Mouse (Mus musculus) midbrain, embryonic 10.5 days (tissue): ENCODE results near the gene Gm36079. TPM values are rescaled to one million over a fixed set of nuclear protein-coding genes. Genes with fewer than 3 reads are reported as not detected.
A peak's percentile ranks its signal among the peaks of the same experiment; 100 is the strongest.
"Not testable (repeated sequence)": the region's sequence is repeated elsewhere in the genome, so short reads cannot be mapped to it uniquely, and the experiment has no call there.

ENCODE experiments used
- DNase-seq: peaks from one replicate; pipeline ENCODE4 v3.0.0-alpha.2; 2017; ENCODE audit warnings: low spot score
- H3K27ac ChIP-seq: fragments of 300-500 bp; sonication (generic); replicated peaks from 2 replicates; pipeline ENCODE4 v1.5.1; 2016; ENCODE audit warnings: mild to moderate bottlenecking
- H3K27me3 ChIP-seq: fragments of 300-500 bp; sonication (generic); 2 replicates; pipeline ENCODE4 v1.6.1; 2016; ENCODE audit warnings: low read depth, mild to moderate bottlenecking; ENCODE audit not compliant: poor library complexity, severe bottlenecking
- H3K36me3 ChIP-seq: fragments of 300-500 bp; sonication (generic); 2 replicates; pipeline ENCODE4 v1.6.1; 2016; ENCODE audit warnings: mild to moderate bottlenecking, moderate library complexity
- H3K4me1 ChIP-seq: fragments of 300-500 bp; sonication (generic); 2 replicates; pipeline ENCODE4 v1.6.1; 2016
- H3K4me3 ChIP-seq: fragments of 300-500 bp; sonication (generic); 2 replicates; pipeline ENCODE4 v1.5.1; 2016; ENCODE audit warnings: mild to moderate bottlenecking, moderate library complexity
- H3K9me3 ChIP-seq: fragments of 300-500 bp; sonication (generic); replicated peaks from 2 replicates; pipeline ENCODE4 v1.6.1; 2016; ENCODE audit warnings: mild to moderate bottlenecking
- WGBS: fragments of 180-500 bp; shearing (Covaris S2); methylation state at CpG from one replicate; pipeline ENCODE4 v1.1.7; 2016; 5-methylcytosine and 5-hydroxymethylcytosine counted together
- polyA plus RNA-seq: library from polyadenylated mRNA; unstranded; fragments of >200 nt; fragmentation: Nextera tagmentation; extraction: Ambion mirVana; gene quantifications from 2 replicates; pipeline ENCODE4 v1.2.1, GENCODE M21; 2016

Gene Gm36079
- polyA plus RNA-seq, 1 experiment from 2014 or later, result not detected

DNA sequence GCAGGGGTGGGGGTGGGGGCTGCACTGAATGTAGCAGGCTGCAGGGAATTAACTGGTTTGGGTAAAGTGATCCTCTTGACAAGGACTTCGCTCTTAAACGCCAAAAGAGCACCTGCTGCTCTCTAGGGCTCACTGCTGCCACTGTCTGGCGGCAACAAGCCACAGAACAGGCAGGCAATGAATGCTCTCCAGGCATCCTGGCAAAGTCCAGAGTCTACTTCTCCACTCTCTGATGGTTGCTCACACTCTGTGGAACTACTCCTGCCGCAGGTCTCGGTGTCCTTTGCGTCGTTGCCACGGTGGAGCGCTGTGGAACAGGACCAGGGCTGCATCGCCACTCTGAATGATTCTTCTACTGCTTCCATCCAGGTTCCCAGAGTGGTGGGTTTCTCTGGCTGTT, 7.8 kb upstream of the Gm36079 start:
- not testable (repeated sequence) for H3K4me3 ChIP-seq, H3K36me3 ChIP-seq, H3K9me3 ChIP-seq, H3K27ac ChIP-seq, DNase-seq, H3K4me1 ChIP-seq
- H3K27me3 ChIP-seq, result peaks cover 42% of the 10 kb centered on the region
- WGBS, result 0% methylated on average over 3 of the region's 10 CpGs

GRCm38 (mm10) chr13:120033516-120034190, 6.8 kb upstream of the Gm36079 start:
- H3K27me3 ChIP-seq, result peaks cover 43% of the 10 kb centered on the region
- 2% methylated on average over 19 of the region's 19 CpGs for WGBS
- DNase-seq, H3K9me3 ChIP-seq, H3K4me3 ChIP-seq, H3K27ac ChIP-seq, H3K36me3 ChIP-seq, H3K4me1 ChIP-seq: not testable (repeated sequence)

GRCm38 (mm10) chr13:120031676-120032075, 4.9 kb upstream of the Gm36079 start:
- not testable (repeated sequence) for H3K4me1 ChIP-seq, H3K36me3 ChIP-seq, H3K4me3 ChIP-seq, DNase-seq, H3K9me3 ChIP-seq, H3K27ac ChIP-seq
- peaks cover 34% of the 10 kb centered on the region for H3K27me3 ChIP-seq
- under 1% methylated on average over 16 of the region's 16 CpGs for WGBS

GRCm38 (mm10) chr13:120027368-120027767, 557 bp upstream of the Gm36079 start:
- not testable (repeated sequence) for H3K4me1 ChIP-seq, H3K36me3 ChIP-seq, H3K27ac ChIP-seq, H3K9me3 ChIP-seq, H3K4me3 ChIP-seq
- WGBS, result under 1% methylated on average over 11 of the region's 11 CpGs
- H3K27me3 ChIP-seq, result peaks cover 42% of the 10 kb centered on the region
- DNase-seq, result peak; percentile 11

GRCm38 (mm10) chr13:120026373-120026772, 438 bp downstream of the Gm36079 start:
- WGBS, result 0% methylated on average over 3 of the region's 13 CpGs
- not testable (repeated sequence) for DNase-seq, H3K36me3 ChIP-seq, H3K4me3 ChIP-seq, H3K27ac ChIP-seq, H3K9me3 ChIP-seq, H3K4me1 ChIP-seq
- peaks cover 38% of the 10 kb centered on the region for H3K27me3 ChIP-seq

DNA sequence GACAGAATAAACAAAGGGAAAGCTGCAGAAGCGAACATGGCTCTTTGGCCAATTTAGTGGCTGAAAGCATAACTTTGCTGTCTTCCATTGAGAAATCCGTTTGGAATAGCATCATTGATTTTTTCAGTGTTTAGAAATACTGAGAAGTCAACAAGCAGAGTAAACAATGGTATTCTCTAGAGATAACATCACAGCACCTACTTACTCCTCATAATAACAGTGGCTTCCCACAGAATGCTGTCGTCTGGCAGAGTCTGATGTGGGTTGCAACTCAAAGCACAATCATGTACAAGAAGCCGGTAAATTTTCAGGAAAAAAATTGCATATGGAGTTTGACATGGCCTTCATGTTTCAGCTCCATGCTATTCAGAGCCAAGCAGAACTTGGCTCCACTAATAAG, 1.2 kb downstream of the Gm36079 start:
- DNase-seq, H3K27ac ChIP-seq, H3K4me1 ChIP-seq, H3K36me3 ChIP-seq, H3K4me3 ChIP-seq, H3K9me3 ChIP-seq: not testable (repeated sequence)
- peaks cover 41% of the 10 kb centered on the region for H3K27me3 ChIP-seq
- WGBS, result 11% methylated on average over 4 of the region's 4 CpGs

GRCm38 (mm10) chr13:120025004-120025403, 1.8 kb downstream of the Gm36079 start:
- H3K9me3 ChIP-seq, H3K36me3 ChIP-seq, H3K4me1 ChIP-seq, DNase-seq, H3K27ac ChIP-seq, H3K4me3 ChIP-seq: not testable (repeated sequence)
- H3K27me3 ChIP-seq, result peaks cover 47% of the 10 kb centered on the region
- WGBS, result 3% methylated on average over 21 of the region's 21 CpGs

- H3K9me3 ChIP-seq, H3K4me3 ChIP-seq, H3K27ac ChIP-seq, H3K4me1 ChIP-seq, H3K36me3 ChIP-seq, DNase-seq: not testable (repeated sequence)
- WGBS, result 10% methylated on average over 9 of the region's 9 CpGs
- H3K27me3 ChIP-seq, result peaks cover 49% of the 10 kb centered on the region
These were observed 2.2 kb downstream of the Gm36079 start for GRCm38 (mm10) chr13:120024581-120024980.

- peaks cover 47% of the 10 kb centered on the region for H3K27me3 ChIP-seq
- not testable (repeated sequence) for H3K36me3 ChIP-seq, H3K4me3 ChIP-seq, H3K27ac ChIP-seq, H3K9me3 ChIP-seq, DNase-seq, H3K4me1 ChIP-seq
- no CpG with 5 or more reads among the region's 1 CpGs for WGBS
These were observed 5.3 kb downstream of the Gm36079 start for GRCm38 (mm10) chr13:120021477-120021876.

DNA sequence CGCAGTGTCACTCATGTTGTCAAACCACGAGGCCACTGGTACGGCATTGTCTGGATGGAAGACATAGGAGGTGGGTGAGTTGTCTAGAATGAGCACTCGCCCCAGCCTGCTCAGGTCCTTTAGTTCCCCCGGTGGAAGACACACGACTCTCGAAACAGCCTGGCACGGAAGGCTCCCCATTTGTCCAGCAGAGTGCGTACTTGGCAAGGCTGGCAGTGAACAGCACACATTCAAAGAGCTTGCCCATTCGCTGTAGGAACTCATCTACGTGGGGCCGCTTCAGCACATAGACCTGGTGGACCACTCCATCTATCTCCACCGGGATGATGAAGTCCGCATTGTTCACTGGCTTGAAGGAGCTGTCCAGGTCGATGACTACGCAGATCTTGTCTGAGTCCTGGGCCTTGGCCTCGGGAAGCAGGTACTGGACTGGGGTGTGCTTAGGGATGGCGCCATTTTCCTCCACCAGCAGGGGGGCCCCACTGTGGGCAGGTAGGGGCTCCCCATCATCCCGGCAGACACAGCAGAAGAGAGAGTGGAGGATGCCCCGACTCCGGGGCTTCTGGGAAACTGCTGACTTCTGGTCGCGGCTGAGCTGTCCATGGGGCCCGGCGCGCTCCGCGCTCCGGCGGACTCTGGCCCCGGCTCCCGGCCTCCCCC, 11.3 kb downstream of the Gm36079 start:
- H3K4me3 ChIP-seq, H3K27ac ChIP-seq, H3K4me1 ChIP-seq, H3K36me3 ChIP-seq, DNase-seq, H3K9me3 ChIP-seq: not testable (repeated sequence)
- WGBS, result 5% methylated on average over 8 of the region's 32 CpGs
- H3K27me3 ChIP-seq, result peaks cover 22% of the 10 kb centered on the region

DNA sequence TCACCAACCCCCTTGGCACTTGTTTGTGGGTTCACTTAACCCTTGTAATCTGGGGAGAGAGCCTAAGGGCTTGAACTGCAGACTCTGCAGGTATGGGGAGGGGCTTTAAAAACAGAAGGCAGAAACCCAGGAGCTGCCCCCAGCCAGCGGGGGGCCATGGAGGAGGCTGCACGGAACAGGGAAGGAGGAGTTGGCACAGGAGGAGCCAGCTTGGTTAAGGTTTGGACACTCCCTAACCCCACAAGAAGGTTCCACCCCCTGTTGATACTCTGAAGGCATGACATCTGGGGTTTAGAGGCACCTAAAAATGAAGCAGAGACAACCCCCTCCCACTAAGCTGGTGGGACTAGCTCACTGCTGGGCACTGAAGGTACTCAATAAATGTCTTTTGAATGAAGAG, 12.8 kb downstream of the Gm36079 start:
- H3K27me3 ChIP-seq, result peaks cover 14% of the 10 kb centered on the region
- H3K27ac ChIP-seq, DNase-seq, H3K4me3 ChIP-seq, H3K36me3 ChIP-seq, H3K9me3 ChIP-seq, H3K4me1 ChIP-seq: not testable (repeated sequence)
- no CpG with 5 or more reads among the region's 2 CpGs for WGBS

DNA sequence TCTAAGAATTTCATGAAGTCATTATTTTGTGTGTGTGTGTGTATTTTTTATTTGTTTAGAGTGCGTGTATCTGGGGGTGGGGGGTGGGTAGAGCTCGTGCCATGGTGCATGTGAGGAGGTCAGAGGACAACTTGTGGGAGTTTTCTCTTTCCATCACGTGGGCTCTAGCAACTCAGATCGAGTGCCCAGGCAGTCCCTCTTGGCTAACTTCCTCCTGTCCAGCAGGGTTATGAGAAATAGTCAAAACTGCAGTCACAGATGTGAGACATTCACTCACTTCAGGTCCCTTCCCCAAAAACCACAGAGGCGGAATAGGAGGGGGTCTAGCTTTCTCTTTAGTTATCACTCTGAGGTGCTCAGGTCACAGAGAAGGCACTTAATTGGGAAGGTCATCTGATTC, 13.3 kb downstream of the Gm36079 start:
- not testable (repeated sequence) for H3K9me3 ChIP-seq, H3K4me1 ChIP-seq, H3K36me3 ChIP-seq, H3K27ac ChIP-seq, DNase-seq, H3K4me3 ChIP-seq
- H3K27me3 ChIP-seq, result peaks cover 14% of the 10 kb centered on the region
- no CpG with 5 or more reads among the region's 5 CpGs for WGBS

DNA sequence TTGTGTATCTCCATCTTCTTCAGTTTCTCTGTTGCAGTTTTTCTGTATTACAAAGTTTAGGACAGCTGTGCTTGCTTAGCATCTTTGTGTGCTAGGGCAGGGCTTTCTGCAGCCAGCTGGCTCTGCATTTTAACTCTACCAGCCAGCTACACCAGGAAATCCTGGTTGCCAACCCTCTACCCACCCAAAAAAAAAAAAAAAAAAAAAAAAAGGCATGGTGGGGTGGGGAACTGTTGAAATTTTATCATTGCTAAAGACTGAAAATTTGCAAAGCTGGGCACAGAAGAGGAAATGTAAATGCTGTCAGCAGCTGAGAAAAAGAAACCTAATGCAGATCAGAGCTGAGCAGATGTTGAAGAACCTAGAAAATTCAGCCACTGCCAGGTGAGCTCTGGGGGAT, 16.7 kb downstream of the Gm36079 start:
- H3K4me3 ChIP-seq, result not testable (repeated sequence)

More for the DNA sequence above, 16.7 kb downstream of the Gm36079 start:
- H3K27ac ChIP-seq, H3K9me3 ChIP-seq, H3K4me1 ChIP-seq, H3K36me3 ChIP-seq, H3K27me3 ChIP-seq, DNase-seq: not testable (repeated sequence)
